Mouse (Mus musculus): ENCODE measurements around the gene Rd3l. TPM values are rescaled to one million over a fixed set of nuclear protein-coding genes. Genes with fewer than 3 reads are reported as not detected.

The Rd3l gene
- polyA plus RNA-seq, 1 experiment from 2014 or later = not detected

GRCm38 (mm10) chr12:111933032-111933704 is 47.9 kb downstream of the Rd3l start:
- Histone ChIP-seq H3K27me3 (replicated peaks; ENCODE audit: low read depth, poor library complexity, severe bottlenecking) (no peaks in the 10 kb centered on the region), H3K4me1 (peaks cover 58% of the 10 kb centered on the region), H3K27ac (replicated peaks) (peak overlapping the region; percentile 57), H3K36me3 (replicated peaks) (no peaks in the 10 kb centered on the region), H3K9me3 (no peaks in the 10 kb centered on the region), H3K4me3 (no peak overlapping the region)
- WGBS = 58% methylated on average over 11 of the region's 11 CpGs
- DNase-seq (ENCODE audit: low spot score) = no peak

GRCm38 (mm10) chr12:111932513-111932912 is 48.6 kb downstream of the Rd3l start:
- H3K36me3 ChIP-seq (replicated peaks) = no peaks in the 10 kb centered on the region
- WGBS = 68% methylated on average over 3 of the region's 3 CpGs
- H3K27ac ChIP-seq (replicated peaks) = peak overlapping the region; percentile 57

GRCm38 (mm10) chr12:111931411-111932025 is 49.6 kb downstream of the Rd3l start:
- 88% methylated on average over 9 of the region's 9 CpGs for WGBS
- Histone ChIP-seq H3K9me3 (no peaks in the 10 kb centered on the region), H3K27ac (replicated peaks) (peak overlapping the region; percentile 57; the same call in 1 of the 2 replicates), H3K27me3 (replicated peaks; ENCODE audit: low read depth, poor library complexity, severe bottlenecking) (no peaks in the 10 kb centered on the region), H3K4me1 (peaks cover 46% of the 10 kb centered on the region), H3K36me3 (replicated peaks) (no peaks in the 10 kb centered on the region), H3K4me3 (no peak overlapping the region)
- DNase-seq (ENCODE audit: low spot score) = no peak

More at GRCm38 (mm10) chr12:111932513-111932912, 48.6 kb downstream of the Rd3l start:
- H3K27me3 ChIP-seq (replicated peaks; ENCODE audit: low read depth, poor library complexity, severe bottlenecking) = no peaks in the 10 kb centered on the region
- no peaks in the 10 kb centered on the region for H3K9me3 ChIP-seq
- DNase-seq (ENCODE audit: low spot score) = no peak
- peaks cover 52% of the 10 kb centered on the region for H3K4me1 ChIP-seq
- no peak overlapping the region for H3K4me3 ChIP-seq

Other genes starting within 250 kb of the Rd3l start
- 130 and 131 TPM in 2 replicates for gene Klc1, start 222.5 kb downstream of the Rd3l start, polyA plus RNA-seq (2016; fragmentation: Nextera tagmentation; extraction: Ambion mirVana)
- 21.7 and 22.2 TPM in 2 replicates for gene Xrcc3, start 167.4 kb downstream of the Rd3l start, polyA plus RNA-seq (2016; fragmentation: Nextera tagmentation; extraction: Ambion mirVana)
- gene Zfyve21, start 167.1 kb downstream of the Rd3l start, polyA plus RNA-seq (2016; fragmentation: Nextera tagmentation; extraction: Ambion mirVana) = 75.0 TPM in 2 replicates
- gene Ppp1r13b, start 73.2 kb downstream of the Rd3l start, polyA plus RNA-seq (2016; fragmentation: Nextera tagmentation; extraction: Ambion mirVana) = 4.1 and 5.1 TPM in 2 replicates
- gene Atp5mpl, start 14.3 kb downstream of the Rd3l start, polyA plus RNA-seq (2016; fragmentation: Nextera tagmentation; extraction: Ambion mirVana) = 580 and 594 TPM in 2 replicates
- gene Tdrd9, start 9.8 kb downstream of the Rd3l start, polyA plus RNA-seq (2016; fragmentation: Nextera tagmentation; extraction: Ambion mirVana) = 1.0 and 1.1 TPM in 2 replicates
- 2.7 TPM in 2 replicates for gene Aspg, start 125.4 kb upstream of the Rd3l start, polyA plus RNA-seq (2016; fragmentation: Nextera tagmentation; extraction: Ambion mirVana)
- gene Kif26a, start 164.9 kb upstream of the Rd3l start, polyA plus RNA-seq (2016; fragmentation: Nextera tagmentation; extraction: Ambion mirVana) = 3.3 and 3.4 TPM in 2 replicates

Measured in embryonic facial prominence, embryonic 10.5 days (tissue).